Mouse (Mus musculus) hindbrain, postnatal 0 days (tissue): ENCODE data around the gene Pcbd1. TPM values are rescaled to one million over a fixed set of nuclear protein-coding genes. Genes with fewer than 3 reads are reported as not detected.

Experiments
- ATAC-seq: fragments of 200-750 bp; cut with Nextera tagmentation; 2 replicates; pipeline ENCODE4 v1.8.0; 2017; ENCODE audit warnings: mild to moderate bottlenecking, moderate TSS enrichment, moderate library complexity
- DNase-seq: peaks from one replicate; pipeline ENCODE4 v3.0.0-alpha.2; 2015; ENCODE audit warnings: low spot score
- H3K27ac ChIP-seq: fragments of 300-500 bp; sonication (generic); 2 replicates; pipeline ENCODE4 v1.5.1; 2014; ENCODE audit warnings: mild to moderate bottlenecking
- H3K27me3 ChIP-seq: fragments of 300-500 bp; sonication (generic); 2 replicates; pipeline ENCODE4 v1.6.1; 2014; ENCODE audit warnings: low read length, mixed read lengths; ENCODE audit not compliant: insufficient read depth
- H3K36me3 ChIP-seq: fragments of 300-500 bp; sonication (generic); 2 replicates; pipeline ENCODE4 v1.6.1; 2014; ENCODE audit warnings: low read length, mixed read lengths; ENCODE audit not compliant: insufficient read depth
- H3K4me1 ChIP-seq: fragments of 300-500 bp; sonication (generic); 2 replicates; pipeline ENCODE4 v1.6.1; 2014; ENCODE audit warnings: antibody characterized with exemption, low read length, mixed read lengths; ENCODE audit not compliant: insufficient read depth
- H3K4me2 ChIP-seq: fragments of 300-500 bp; sonication (generic); 2 replicates; pipeline ENCODE4 v1.6.1; 2014; ENCODE audit warnings: low read depth, mild to moderate bottlenecking, low read length, moderate library complexity, mixed read lengths
- H3K4me3 ChIP-seq: fragments of 300-500 bp; sonication (generic); 2 replicates; pipeline ENCODE4 v1.5.1; 2014; ENCODE audit warnings: low read length
- H3K9ac ChIP-seq: fragments of 300-500 bp; sonication (generic); replicated peaks from 2 replicates; pipeline ENCODE4 v1.6.1; 2014; ENCODE audit warnings: mild to moderate bottlenecking, low read length, moderate library complexity, mixed read lengths
- H3K9me3 ChIP-seq: fragments of 300-500 bp; sonication (generic); 2 replicates; pipeline ENCODE4 v1.6.1; 2016; ENCODE audit warnings: low read length, mixed read lengths
- CTCF ChIP-seq: IDR thresholded peaks from 2 replicates; pipeline ENCODE4 v1.5.1; 2016; ENCODE audit warnings: antibody characterized with exemption, control low read depth, low read depth
- WGBS: fragments of 180-500 bp; shearing (Covaris S2); extraction: QIAGEN DNeasy Blood & Tissue Kit; methylation state at CpG from one replicate; pipeline ENCODE4 v1.1.7; 2014; 5-methylcytosine and 5-hydroxymethylcytosine counted together
- microRNA-seq, 2 experiments: library from miRNA; unstranded; fragments of <30 nt; microRNA quantifications; one replicate each; pipeline ENCODE4; 2016
- polyA plus RNA-seq: library from polyadenylated mRNA; unstranded; fragments of >200 nt; fragmentation: Nextera tagmentation; extraction: Ambion mirVana; gene quantifications from 2 replicates; pipeline ENCODE4 v1.2.1, GENCODE M21; 2015
- total RNA-seq: library from RNA; depleted of rRNA; stranded (reverse); fragments of >200 nt; gene quantifications from 2 replicates; pipeline ENCODE4 v1.2.3, GENCODE M21; 2014; rRNA removed

Pcbd1 gene
- total and polyA plus RNA-seq, 2 experiments from 2014 or later: 22.6 to 63.3 TPM

GRCm38 (mm10) chr10:61128701-61129365 is 39.7 kb downstream of the Pcbd1 start:
- no peak for DNase-seq
- no peak overlapping the region for H3K27ac ChIP-seq

GRCm38 (mm10) chr10:61130959-61131358 is 41.8 kb downstream of the Pcbd1 start:
- Histone ChIP-seq H3K9me3 (no peaks in the 10 kb centered on the region), H3K9ac (no peak overlapping the region), H3K4me1 (no peaks in the 10 kb centered on the region), H3K4me3 (no peak overlapping the region), H3K27ac (no peak overlapping the region), H3K4me2 (no peak overlapping the region), H3K36me3 (no peaks in the 10 kb centered on the region), H3K27me3 (no peaks in the 10 kb centered on the region)
- TF ChIP-seq CTCF: no peak
- 68% methylated on average over 3 of the region's 3 CpGs for WGBS
- no peak for ATAC-seq
- DNase-seq: no peak

More at GRCm38 (mm10) chr10:61128701-61129365, 39.7 kb downstream of the Pcbd1 start:
- no peak for TF ChIP-seq CTCF
- H3K9ac ChIP-seq: no peak overlapping the region
- H3K4me1 ChIP-seq: no peaks in the 10 kb centered on the region
- no peak overlapping the region for H3K4me3 ChIP-seq
- no peak overlapping the region for H3K4me2 ChIP-seq
- H3K9me3 ChIP-seq: no peaks in the 10 kb centered on the region
- WGBS: 73% methylated on average over 1 of the region's 1 CpGs
- H3K36me3 ChIP-seq: no peaks in the 10 kb centered on the region
- H3K27me3 ChIP-seq: no peaks in the 10 kb centered on the region
- ATAC-seq: no peak

- Histone ChIP-seq H3K4me3 (no peak overlapping the region), H3K4me1 (no peaks in the 10 kb centered on the region), H3K27ac (no peak overlapping the region), H3K9me3 (no peaks in the 10 kb centered on the region), H3K9ac (no peak overlapping the region), H3K27me3 (no peaks in the 10 kb centered on the region), H3K36me3 (no peaks in the 10 kb centered on the region), H3K4me2 (no peak overlapping the region)
- no peak for DNase-seq
- WGBS: 72% methylated on average over 4 of the region's 4 CpGs
- no peak for TF ChIP-seq CTCF
- no peak for ATAC-seq
These were observed 44.9 kb downstream of the Pcbd1 start for GRCm38 (mm10) chr10:61134041-61134440.

- DNase-seq (no peak), ATAC-seq (no peak)
- Histone ChIP-seq H3K4me2 (no peak overlapping the region), H3K27ac (no peak overlapping the region), H3K9me3 (no peaks in the 10 kb centered on the region), H3K9ac (no peak overlapping the region), H3K4me3 (no peak overlapping the region), H3K27me3 (no peaks in the 10 kb centered on the region), H3K4me1 (no peaks in the 10 kb centered on the region), H3K36me3 (no peaks in the 10 kb centered on the region)
- 71% methylated on average over 3 of the region's 3 CpGs for WGBS
- TF ChIP-seq CTCF: no peak
These were observed 46.2 kb downstream of the Pcbd1 start for GRCm38 (mm10) chr10:61135226-61135839.

GRCm38 (mm10) chr10:61137567-61137966 is 48.4 kb downstream of the Pcbd1 start:
- no peak for ATAC-seq

GRCm38 (mm10) chr10:61143343-61143742 is 54.2 kb downstream of the Pcbd1 start:
- TF ChIP-seq CTCF: no peak
- Histone ChIP-seq H3K4me1 (peaks cover 6% of the 10 kb centered on the region), H3K4me2 (no peak overlapping the region), H3K9me3 (no peaks in the 10 kb centered on the region), H3K4me3 (no peak overlapping the region), H3K9ac (no peak overlapping the region), H3K27me3 (no peaks in the 10 kb centered on the region), H3K36me3 (no peaks in the 10 kb centered on the region), H3K27ac (no peak overlapping the region)
- DNase-seq: no peak
- WGBS: 91% methylated on average over 2 of the region's 2 CpGs
- ATAC-seq: no peak

More at GRCm38 (mm10) chr10:61137567-61137966, 48.4 kb downstream of the Pcbd1 start:
- no peaks in the 10 kb centered on the region for H3K4me1 ChIP-seq
- H3K4me3 ChIP-seq: no peak overlapping the region
- H3K27ac ChIP-seq: no peak overlapping the region
- no peak for DNase-seq
- H3K36me3 ChIP-seq: no peaks in the 10 kb centered on the region
- H3K27me3 ChIP-seq: no peaks in the 10 kb centered on the region
- no peak overlapping the region for H3K4me2 ChIP-seq
- no peak for TF ChIP-seq CTCF
- 86% methylated on average over 1 of the region's 1 CpGs for whole genome bisulfite sequencing
- no peaks in the 10 kb centered on the region for H3K9me3 ChIP-seq
- no peak overlapping the region for H3K9ac ChIP-seq

Small RNA genes lying within 50 kb of the gene (microRNA-seq; reads per million reads assigned to microRNA genes)
- 0 reads per million in 2 experiments for gene Gm44308

Other genes with a start within 250 kb of the Pcbd1 start
- 52.1 and 57.1 TPM in 2 replicates for gene Sgpl1, start 58.4 kb downstream of the Pcbd1 start, total RNA-seq
- 36.1 and 36.8 TPM in 2 replicates for gene Sgpl1, start 58.4 kb downstream of the Pcbd1 start, polyA plus RNA-seq
- 1.5 and 1.6 TPM in 2 replicates for gene Tbata, start 82.6 kb downstream of the Pcbd1 start, total RNA-seq
- 4.8 and 6.2 TPM in 2 replicates for gene Tbata, start 82.6 kb downstream of the Pcbd1 start, polyA plus RNA-seq
- gene Adamts14, start 184.1 kb downstream of the Pcbd1 start, total RNA-seq: 1.5 and 1.8 TPM in 2 replicates
- gene Adamts14, start 184.1 kb downstream of the Pcbd1 start, polyA plus RNA-seq: 0.36 and 0.37 TPM in 2 replicates
- not detected in 2 replicates for gene Prf1, start 208.5 kb downstream of the Pcbd1 start, total RNA-seq
- gene Prf1, start 208.5 kb downstream of the Pcbd1 start, polyA plus RNA-seq: not detected in 2 replicates